Mouse (Mus musculus) cerebellum, adult (tissue): ENCODE results near the gene Xpo1.
"Not testable (repeated sequence)": the region's sequence is repeated elsewhere in the genome, so short reads cannot be mapped to it uniquely, and the experiment has no call there.

Experiments used
- ATAC-seq: cut with Nextera tagmentation; 2 replicates; pipeline ENCODE4 v1.9.2; 2017; ENCODE audit warnings: mild to moderate bottlenecking, moderate library complexity, mixed read lengths; ENCODE audit not compliant: insufficient number of reproducible peaks, low FRiP score, low TSS enrichment

The Xpo1 gene

GRCm38 (mm10) chr11:23255427-23256193, at the start of gene Xpo1:
Xpo1 (plus strand) TSS chr11:23256041.
- ATAC-seq: peak; percentile 98

GRCm38 (mm10) chr11:23209717-23210116, 46.1 kb upstream of the Xpo1 start:
- ATAC-seq: no peak

- no peak for ATAC-seq
These were observed 45.0 kb upstream of the Xpo1 start for GRCm38 (mm10) chr11:23210590-23211510.

GRCm38 (mm10) chr11:23217430-23217829, 38.4 kb upstream of the Xpo1 start:
- no peak for ATAC-seq

GRCm38 (mm10) chr11:23236015-23236414, 19.8 kb upstream of the Xpo1 start:
- no peak for ATAC-seq

- ATAC-seq: no peak
These were observed 1.9 kb upstream of the Xpo1 start for GRCm38 (mm10) chr11:23253931-23254330.

- no peak for ATAC-seq
These were observed 1.3 kb upstream of the Xpo1 start for GRCm38 (mm10) chr11:23254548-23254947.

- peak; percentile 32 for ATAC-seq
These were observed 801 bp upstream of the Xpo1 start for GRCm38 (mm10) chr11:23255053-23255426.

- no peak; the same call in 1 of the 2 replicates for ATAC-seq
These were observed 457 bp downstream of the Xpo1 start for GRCm38 (mm10) chr11:23256194-23256802.

GRCm38 (mm10) chr11:23256803-23257704, 1.2 kb downstream of the Xpo1 start:
- no peak for ATAC-seq

- ATAC-seq: no peak
These were observed 3.2 kb downstream of the Xpo1 start for GRCm38 (mm10) chr11:23259073-23259472.

- no peak for ATAC-seq
These were observed 3.6 kb downstream of the Xpo1 start for GRCm38 (mm10) chr11:23259481-23259880.

- ATAC-seq: no peak
These were observed 4.3 kb downstream of the Xpo1 start for GRCm38 (mm10) chr11:23260186-23260585.

- ATAC-seq: no peak
These were observed 5.6 kb downstream of the Xpo1 start for GRCm38 (mm10) chr11:23261490-23261889.

GRCm38 (mm10) chr11:23264949-23265348, 9.1 kb downstream of the Xpo1 start:
- ATAC-seq: no peak

GRCm38 (mm10) chr11:23271770-23272724, 16.2 kb downstream of the Xpo1 start:
- ATAC-seq: peak; percentile 45; the same call in 1 of the 2 replicates

- no peak for ATAC-seq
These were observed 19.9 kb downstream of the Xpo1 start for GRCm38 (mm10) chr11:23275780-23276179.

- ATAC-seq: no peak
These were observed 28.6 kb downstream of the Xpo1 start for GRCm38 (mm10) chr11:23284469-23284868.

GRCm38 (mm10) chr11:23288866-23289265, 33.0 kb downstream of the Xpo1 start:
- ATAC-seq: not testable (repeated sequence)
